Mouse (Mus musculus) megakaryocyte-erythroid progenitor cell, adult 5-6 weeks (primary cell): ENCODE data around the gene Ctsw. TPM values are rescaled to one million over a fixed set of nuclear protein-coding genes. Genes with fewer than 3 reads are reported as not detected.

Experiments
- ATAC-seq: replicated peaks from 2 replicates; pipeline ENCODE4 v1.8.0; 2016; ENCODE audit warnings: mild to moderate bottlenecking, inconsistent platforms; ENCODE audit not compliant: severe bottlenecking, poor library complexity, low FRiP score, low TSS enrichment
- total RNA-seq, 2 experiments: library from RNA; stranded (forward) in 1 of 2; stranded (reverse) in 1 of 2; fragments of 200-1000, 215-1000 nt in 1 of 2; fragments of >200 nt in 1 of 2; fragmentation: Nextera tagmentation in 1 of 2; gene quantifications; 2 replicates each; pipeline ENCODE4 v1.2.3; 2014 to 2017

Ctsw gene
- total RNA-seq, 2 experiments from 2014 or later: 4.9 to 8.4 TPM

DNA sequence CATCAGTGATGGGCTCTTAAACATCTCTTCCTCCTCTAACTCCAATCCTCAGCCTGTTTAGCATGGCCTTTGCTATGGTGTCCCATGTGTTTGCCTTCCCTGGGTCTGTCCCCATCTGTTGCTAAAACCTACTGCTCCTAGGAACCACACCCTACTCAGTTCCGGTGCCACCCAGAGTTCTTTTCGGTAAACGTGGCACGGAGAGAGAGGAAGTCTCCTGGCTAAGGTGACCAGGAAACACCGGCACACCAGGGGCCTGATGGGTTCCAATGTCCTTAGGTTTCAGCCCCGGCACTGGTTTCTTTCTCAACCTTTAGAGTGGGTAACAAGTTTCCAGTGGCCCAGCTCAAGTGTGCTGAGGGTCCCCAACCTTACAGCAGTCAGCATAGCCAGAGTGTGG, 47.7 kb downstream of the Ctsw start:
- ATAC-seq: no peak

DNA sequence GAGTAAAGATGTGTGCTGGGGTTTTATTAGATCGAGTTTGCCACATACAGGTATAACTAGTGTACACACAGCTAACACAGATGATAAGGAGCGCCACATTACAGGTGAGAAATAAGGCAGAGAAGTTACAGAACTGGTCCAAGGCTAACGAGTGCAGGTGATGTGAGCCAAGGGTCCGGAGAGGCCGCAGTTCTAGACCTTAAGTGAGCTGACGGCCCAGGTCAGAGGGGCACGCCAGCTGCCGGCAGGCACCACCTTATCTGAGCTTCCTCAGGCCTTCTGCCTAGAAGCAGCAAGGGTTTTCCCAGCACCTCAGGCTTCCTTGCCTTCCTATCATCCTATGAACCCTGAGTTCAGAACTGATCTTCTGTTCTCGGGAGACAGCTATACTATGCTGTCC, 48.7 kb downstream of the Ctsw start:
- no peak for ATAC-seq

DNA sequence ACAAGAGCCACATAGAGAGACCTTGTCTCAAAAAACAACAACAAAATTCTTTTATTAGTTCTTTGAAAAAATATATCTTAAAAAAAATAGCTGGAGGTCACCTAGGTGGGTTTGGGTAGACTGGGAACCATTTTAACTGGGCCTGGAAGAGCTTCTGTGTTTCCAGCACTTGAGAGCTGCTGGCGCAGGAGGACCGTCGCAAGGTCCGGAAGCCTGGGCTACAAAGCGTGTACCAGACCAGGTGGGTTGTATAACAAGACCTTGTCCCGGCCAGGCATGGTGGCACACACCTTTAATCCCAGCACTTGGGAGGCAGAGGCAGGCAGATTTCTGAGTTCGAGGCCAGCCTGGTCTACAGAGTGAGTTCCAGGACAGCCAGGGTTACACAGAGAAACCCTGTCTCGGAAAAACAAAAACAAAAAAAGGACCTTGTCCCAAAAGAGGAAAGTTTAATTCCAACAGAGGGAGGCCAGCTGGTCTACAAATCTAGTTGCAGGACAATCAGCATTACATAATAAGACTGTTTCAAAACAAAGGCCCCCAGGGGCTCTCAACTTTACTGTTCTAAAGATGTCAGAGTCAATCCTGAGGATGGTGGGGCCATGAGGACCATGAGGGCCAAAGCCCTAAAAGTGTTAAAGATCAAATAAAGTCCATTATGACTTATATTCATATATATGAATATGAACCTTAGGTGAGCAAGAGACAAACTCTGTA, 49.4 kb downstream of the Ctsw start:
- no peak for ATAC-seq

Other genes starting within 250 kb of the Ctsw start
- 44.9 and 52.2 TPM in 2 replicates for gene Pacs1, start 195.4 kb downstream of the Ctsw start, total RNA-seq (2014; fragmentation: Nextera tagmentation)
- 10.1 and 12.4 TPM in 2 replicates for gene Pacs1, start 195.4 kb downstream of the Ctsw start, total RNA-seq (2017)
- 181 and 235 TPM in 2 replicates for gene Sf3b2, start 173.1 kb downstream of the Ctsw start, total RNA-seq (2014; fragmentation: Nextera tagmentation)
- 274 and 277 TPM in 2 replicates for gene Sf3b2, start 173.1 kb downstream of the Ctsw start, total RNA-seq (2017)
- not detected in 2 replicates for gene Gal3st3, start 170.2 kb downstream of the Ctsw start, total RNA-seq (2014; fragmentation: Nextera tagmentation)
- gene Gal3st3, start 170.2 kb downstream of the Ctsw start, total RNA-seq (2017): not detected in 2 replicates
- gene Catsper1, start 132.8 kb downstream of the Ctsw start, total RNA-seq (2014; fragmentation: Nextera tagmentation): not detected in 2 replicates
- not detected in 2 replicates for gene Catsper1, start 132.8 kb downstream of the Ctsw start, total RNA-seq (2017)
- gene Cst6, start 118.9 kb downstream of the Ctsw start, total RNA-seq (2014; fragmentation: Nextera tagmentation): not detected in 2 replicates
- not detected in 2 replicates for gene Cst6, start 118.9 kb downstream of the Ctsw start, total RNA-seq (2017)
- 50.1 and 56.4 TPM in 2 replicates for gene Eif1ad, start 101.8 kb downstream of the Ctsw start, total RNA-seq (2014; fragmentation: Nextera tagmentation)
- 54.6 and 60.4 TPM in 2 replicates for gene Eif1ad, start 101.8 kb downstream of the Ctsw start, total RNA-seq (2017)
- gene Banf1, start 101.3 kb downstream of the Ctsw start, total RNA-seq (2014; fragmentation: Nextera tagmentation): 502 and 521 TPM in 2 replicates
- gene Banf1, start 101.3 kb downstream of the Ctsw start, total RNA-seq (2017): 59.8 and 86.9 TPM in 2 replicates
- 59.4 and 92.4 TPM in 2 replicates for gene Sart1, start 79.8 kb downstream of the Ctsw start, total RNA-seq (2014; fragmentation: Nextera tagmentation)
- 82.3 and 123 TPM in 2 replicates for gene Sart1, start 79.8 kb downstream of the Ctsw start, total RNA-seq (2017)
- not detected in 2 replicates for gene Tsga10ip, start 66.0 kb downstream of the Ctsw start, total RNA-seq (2014; fragmentation: Nextera tagmentation)
- not detected in 2 replicates for gene Tsga10ip, start 66.0 kb downstream of the Ctsw start, total RNA-seq (2017)
- gene Drap1, start 43.5 kb downstream of the Ctsw start, total RNA-seq (2014; fragmentation: Nextera tagmentation): 167 and 178 TPM in 2 replicates
- 102 and 143 TPM in 2 replicates for gene Drap1, start 43.5 kb downstream of the Ctsw start, total RNA-seq (2017)
- 33.1 and 34.7 TPM in 2 replicates for gene AI837181, start 43.4 kb downstream of the Ctsw start, total RNA-seq (2014; fragmentation: Nextera tagmentation)
- 5.7 and 11.1 TPM in 2 replicates for gene AI837181, start 43.4 kb downstream of the Ctsw start, total RNA-seq (2017)
- gene Fosl1, start 21.0 kb downstream of the Ctsw start, total RNA-seq (2014; fragmentation: Nextera tagmentation): 0.66 and 1.1 TPM in 2 replicates
- 0.30 and 1.9 TPM in 2 replicates for gene Fosl1, start 21.0 kb downstream of the Ctsw start, total RNA-seq (2017)
- 2.6 and 2.9 TPM in 2 replicates for gene Ccdc85b, start 10.6 kb downstream of the Ctsw start, total RNA-seq (2014; fragmentation: Nextera tagmentation)
- 2.1 and 2.5 TPM in 2 replicates for gene Ccdc85b, start 10.6 kb downstream of the Ctsw start, total RNA-seq (2017)
- 54.4 and 96.5 TPM in 2 replicates for gene Fibp, start 7.9 kb downstream of the Ctsw start, total RNA-seq (2014; fragmentation: Nextera tagmentation)
- gene Fibp, start 7.9 kb downstream of the Ctsw start, total RNA-seq (2017): 40.7 and 51.8 TPM in 2 replicates
- 2.3 TPM in 1 of 2 replicates, not detected in the other for gene Efemp2, start 5.4 kb upstream of the Ctsw start, total RNA-seq (2014; fragmentation: Nextera tagmentation)
- not detected in 2 replicates for gene Efemp2, start 5.4 kb upstream of the Ctsw start, total RNA-seq (2017)
- gene Mus81, start 19.9 kb upstream of the Ctsw start, total RNA-seq (2014; fragmentation: Nextera tagmentation): 24.6 and 40.6 TPM in 2 replicates
- 6.4 and 11.4 TPM in 2 replicates for gene Mus81, start 19.9 kb upstream of the Ctsw start, total RNA-seq (2017)
- 862 and 969 TPM in 2 replicates for gene Cfl1, start 21.9 kb upstream of the Ctsw start, total RNA-seq (2014; fragmentation: Nextera tagmentation)
- gene Cfl1, start 21.9 kb upstream of the Ctsw start, total RNA-seq (2017): 783 and 1,100 TPM in 2 replicates
- 1.6 and 4.6 TPM in 2 replicates for gene 1700020D05Rik, start 35.3 kb upstream of the Ctsw start, total RNA-seq (2014; fragmentation: Nextera tagmentation)
- 0.88 TPM in 1 of 2 replicates, not detected in the other for gene 1700020D05Rik, start 35.3 kb upstream of the Ctsw start, total RNA-seq (2017)
- gene Snx32, start 42.0 kb upstream of the Ctsw start, total RNA-seq (2014; fragmentation: Nextera tagmentation): 6.6 TPM in 2 replicates
- 0.61 and 4.6 TPM in 2 replicates for gene Snx32, start 42.0 kb upstream of the Ctsw start, total RNA-seq (2017)
- not detected in 2 replicates for gene Ovol1, start 92.1 kb upstream of the Ctsw start, total RNA-seq (2014; fragmentation: Nextera tagmentation)
- not detected in 2 replicates for gene Ovol1, start 92.1 kb upstream of the Ctsw start, total RNA-seq (2017)
- gene Ap5b1, start 99.5 kb upstream of the Ctsw start, total RNA-seq (2014; fragmentation: Nextera tagmentation): 4.0 and 5.5 TPM in 2 replicates
- 1.4 and 4.3 TPM in 2 replicates for gene Ap5b1, start 99.5 kb upstream of the Ctsw start, total RNA-seq (2017)
- gene Rnaseh2c, start 133.4 kb upstream of the Ctsw start, total RNA-seq (2014; fragmentation: Nextera tagmentation): 173 and 247 TPM in 2 replicates
- gene Rnaseh2c, start 133.4 kb upstream of the Ctsw start, total RNA-seq (2017): 72.8 and 97.8 TPM in 2 replicates
- 46.2 and 55.6 TPM in 2 replicates for gene Kat5, start 141.7 kb upstream of the Ctsw start, total RNA-seq (2014; fragmentation: Nextera tagmentation)
- 60.7 and 86.1 TPM in 2 replicates for gene Kat5, start 141.7 kb upstream of the Ctsw start, total RNA-seq (2017)
- 64.8 and 66.0 TPM in 2 replicates for gene Rela, start 169.0 kb upstream of the Ctsw start, total RNA-seq (2014; fragmentation: Nextera tagmentation)
- 36.1 and 49.7 TPM in 2 replicates for gene Rela, start 169.0 kb upstream of the Ctsw start, total RNA-seq (2017)
- 44.7 and 51.2 TPM in 2 replicates for gene Sipa1, start 195.2 kb upstream of the Ctsw start, total RNA-seq (2014; fragmentation: Nextera tagmentation)
- 16.4 and 16.5 TPM in 2 replicates for gene Sipa1, start 195.2 kb upstream of the Ctsw start, total RNA-seq (2017)
- 17.8 and 18.3 TPM in 2 replicates for gene Map3k11, start 220.2 kb upstream of the Ctsw start, total RNA-seq (2014; fragmentation: Nextera tagmentation)
- gene Map3k11, start 220.2 kb upstream of the Ctsw start, total RNA-seq (2017): 10.9 and 15.8 TPM in 2 replicates
- 55.8 and 72.0 TPM in 2 replicates for gene Pcnx3, start 220.4 kb upstream of the Ctsw start, total RNA-seq (2014; fragmentation: Nextera tagmentation)
- gene Pcnx3, start 220.4 kb upstream of the Ctsw start, total RNA-seq (2017): 8.2 and 14.4 TPM in 2 replicates
- not detected in 2 replicates for gene Kcnk7, start 235.9 kb upstream of the Ctsw start, total RNA-seq (2014; fragmentation: Nextera tagmentation)
- gene Kcnk7, start 235.9 kb upstream of the Ctsw start, total RNA-seq (2017): 0.19 TPM in 1 of 2 replicates, not detected in the other